Mouse (Mus musculus): ENCODE measurements around the gene Kcnj15. TPM values are rescaled to one million over a fixed set of nuclear protein-coding genes. Genes with fewer than 3 reads are reported as not detected.

The Kcnj15 gene
- polyA plus RNA-seq, 1 experiment: not detected

GRCm38 (mm10) chr16:95284085-95284727 is 26.8 kb downstream of the Kcnj15 start:
- no peak for DNase-seq

GRCm38 (mm10) chr16:95285043-95285442 is 27.7 kb downstream of the Kcnj15 start:
- Histone ChIP-seq H3K27me3 (ENCODE audit: control insufficient read depth, insufficient read depth, low read length) (no peaks in the 10 kb centered on the region), H3K4me3 (replicated peaks; ENCODE audit: insufficient read depth, low read depth, low read length) (no peak overlapping the region), H3K4me1 (ENCODE audit: control insufficient read depth, insufficient read depth, low read length) (no peaks in the 10 kb centered on the region; the same call in 1 of the 2 replicates), H3K27ac (ENCODE audit: insufficient read depth, low read length) (no peak overlapping the region)
- WGBS: 87% methylated on average over 4 of the region's 4 CpGs
- no peak for TF ChIP-seq POLR2A (IDR thresholded peaks at IDR 0.05; ENCODE audit: borderline replicate concordance, insufficient read depth, low read length)
- TF ChIP-seq CTCF (IDR thresholded peaks at IDR 0.05; ENCODE audit: borderline replicate concordance, insufficient read depth, low read depth, low read length): no peak
- no peak for DNase-seq

More at GRCm38 (mm10) chr16:95284085-95284727, 26.8 kb downstream of the Kcnj15 start:
- no peaks in the 10 kb centered on the region for H3K27me3 ChIP-seq (ENCODE audit: control insufficient read depth, insufficient read depth, low read length)
- 76% methylated on average over 12 of the region's 12 CpGs for WGBS
- H3K4me1 ChIP-seq (ENCODE audit: control insufficient read depth, insufficient read depth, low read length): no peaks in the 10 kb centered on the region; the same call in 1 of the 2 replicates
- H3K4me3 ChIP-seq (replicated peaks; ENCODE audit: insufficient read depth, low read depth, low read length): no peak overlapping the region
- TF ChIP-seq CTCF (IDR thresholded peaks at IDR 0.05; ENCODE audit: borderline replicate concordance, insufficient read depth, low read depth, low read length): no peak
- no peak for TF ChIP-seq POLR2A (IDR thresholded peaks at IDR 0.05; ENCODE audit: borderline replicate concordance, insufficient read depth, low read length)
- no peak overlapping the region for H3K27ac ChIP-seq (ENCODE audit: insufficient read depth, low read length)

GRCm38 (mm10) chr16:95285767-95286166 is 28.4 kb downstream of the Kcnj15 start:
- no peaks in the 10 kb centered on the region; the same call in 1 of the 2 replicates for H3K4me1 ChIP-seq (ENCODE audit: control insufficient read depth, insufficient read depth, low read length)
- H3K4me3 ChIP-seq (replicated peaks; ENCODE audit: insufficient read depth, low read depth, low read length): no peak overlapping the region
- TF ChIP-seq POLR2A (IDR thresholded peaks at IDR 0.05; ENCODE audit: borderline replicate concordance, insufficient read depth, low read length) (no peak), CTCF (IDR thresholded peaks at IDR 0.05; ENCODE audit: borderline replicate concordance, insufficient read depth, low read depth, low read length) (no peak)
- H3K27me3 ChIP-seq (ENCODE audit: control insufficient read depth, insufficient read depth, low read length): no peaks in the 10 kb centered on the region
- no peak for DNase-seq
- WGBS: 91% methylated on average over 4 of the region's 4 CpGs
- H3K27ac ChIP-seq (ENCODE audit: insufficient read depth, low read length): no peak overlapping the region

- 87% methylated on average over 2 of the region's 2 CpGs for WGBS
- TF ChIP-seq CTCF (IDR thresholded peaks at IDR 0.05; ENCODE audit: borderline replicate concordance, insufficient read depth, low read depth, low read length): no peak
- no peak for TF ChIP-seq POLR2A (IDR thresholded peaks at IDR 0.05; ENCODE audit: borderline replicate concordance, insufficient read depth, low read length)
- Histone ChIP-seq H3K27me3 (ENCODE audit: control insufficient read depth, insufficient read depth, low read length) (no peaks in the 10 kb centered on the region), H3K27ac (ENCODE audit: insufficient read depth, low read length) (no peak overlapping the region), H3K4me3 (replicated peaks; ENCODE audit: insufficient read depth, low read depth, low read length) (no peak overlapping the region), H3K4me1 (ENCODE audit: control insufficient read depth, insufficient read depth, low read length) (no peaks in the 10 kb centered on the region; the same call in 1 of the 2 replicates)
- no peak for DNase-seq
Observed at GRCm38 (mm10) chr16:95287656-95288055, 30.3 kb downstream of the Kcnj15 start.

GRCm38 (mm10) chr16:95289375-95289774 is 32.0 kb downstream of the Kcnj15 start:
- no peaks in the 10 kb centered on the region; the same call in 1 of the 2 replicates for H3K4me1 ChIP-seq (ENCODE audit: control insufficient read depth, insufficient read depth, low read length)
- WGBS: 84% methylated on average over 3 of the region's 3 CpGs
- no peaks in the 10 kb centered on the region for H3K27me3 ChIP-seq (ENCODE audit: control insufficient read depth, insufficient read depth, low read length)
- no peak for TF ChIP-seq POLR2A (IDR thresholded peaks at IDR 0.05; ENCODE audit: borderline replicate concordance, insufficient read depth, low read length)
- no peak for TF ChIP-seq CTCF (IDR thresholded peaks at IDR 0.05; ENCODE audit: borderline replicate concordance, insufficient read depth, low read depth, low read length)
- no peak for DNase-seq
- H3K27ac ChIP-seq (ENCODE audit: insufficient read depth, low read length): no peak overlapping the region
- H3K4me3 ChIP-seq (replicated peaks; ENCODE audit: insufficient read depth, low read depth, low read length): no peak overlapping the region

GRCm38 (mm10) chr16:95291450-95292101 is 34.2 kb downstream of the Kcnj15 start:
- no peak overlapping the region for H3K4me3 ChIP-seq (replicated peaks; ENCODE audit: insufficient read depth, low read depth, low read length)
- 60% methylated on average over 10 of the region's 10 CpGs for WGBS
- no peak for DNase-seq
- H3K27me3 ChIP-seq (ENCODE audit: control insufficient read depth, insufficient read depth, low read length): no peaks in the 10 kb centered on the region
- H3K27ac ChIP-seq (ENCODE audit: insufficient read depth, low read length): no peak overlapping the region
- TF ChIP-seq CTCF (IDR thresholded peaks at IDR 0.05; ENCODE audit: borderline replicate concordance, insufficient read depth, low read depth, low read length) (no peak), POLR2A (IDR thresholded peaks at IDR 0.05; ENCODE audit: borderline replicate concordance, insufficient read depth, low read length) (no peak)
- no peaks in the 10 kb centered on the region; the same call in 1 of the 2 replicates for H3K4me1 ChIP-seq (ENCODE audit: control insufficient read depth, insufficient read depth, low read length)

GRCm38 (mm10) chr16:95292843-95293505 is 35.6 kb downstream of the Kcnj15 start:
- 84% methylated on average over 14 of the region's 14 CpGs for WGBS
- TF ChIP-seq POLR2A (IDR thresholded peaks at IDR 0.05; ENCODE audit: borderline replicate concordance, insufficient read depth, low read length): no peak
- no peak for TF ChIP-seq CTCF (IDR thresholded peaks at IDR 0.05; ENCODE audit: borderline replicate concordance, insufficient read depth, low read depth, low read length)
- Histone ChIP-seq H3K4me3 (replicated peaks; ENCODE audit: insufficient read depth, low read depth, low read length) (no peak overlapping the region), H3K4me1 (ENCODE audit: control insufficient read depth, insufficient read depth, low read length) (no peaks in the 10 kb centered on the region; the same call in 1 of the 2 replicates), H3K27ac (ENCODE audit: insufficient read depth, low read length) (no peak overlapping the region), H3K27me3 (ENCODE audit: control insufficient read depth, insufficient read depth, low read length) (no peaks in the 10 kb centered on the region)
- DNase-seq: no peak

All from cerebellum, adult 2 months (tissue).